Mouse (Mus musculus): ENCODE data around the gene Rnf121.

DNA sequence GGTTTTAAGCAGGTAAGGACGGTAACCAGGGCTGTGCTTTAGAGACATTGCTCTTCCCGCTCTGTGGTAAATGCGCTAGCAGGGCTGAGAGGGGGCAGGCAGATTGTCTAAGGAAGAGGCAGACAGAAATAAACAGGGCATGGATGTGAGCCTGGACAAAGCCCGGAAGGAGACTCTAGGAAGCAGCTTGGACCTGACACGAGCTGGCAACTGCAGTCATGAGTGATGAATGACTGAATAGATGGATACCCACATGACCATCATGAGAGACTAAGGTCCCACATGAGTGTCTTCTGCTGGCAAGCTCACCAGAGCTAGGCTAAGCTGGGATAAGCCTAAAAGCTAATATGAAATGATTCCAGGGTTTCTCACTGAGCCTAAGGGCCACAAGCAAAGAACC is 38.9 kb upstream of the Rnf121 start:
- no peak for TF ChIP-seq CTCF (IDR thresholded peaks at IDR 0.05; ENCODE audit: insufficient read depth, low read length)
- no peak for TF ChIP-seq POLR2A (IDR thresholded peaks at IDR 0.05; ENCODE audit: borderline replicate concordance, extremely low read depth, low read depth, low read length)

Data from lung, adult 2 months (tissue).